In the genomic region with DNA sequence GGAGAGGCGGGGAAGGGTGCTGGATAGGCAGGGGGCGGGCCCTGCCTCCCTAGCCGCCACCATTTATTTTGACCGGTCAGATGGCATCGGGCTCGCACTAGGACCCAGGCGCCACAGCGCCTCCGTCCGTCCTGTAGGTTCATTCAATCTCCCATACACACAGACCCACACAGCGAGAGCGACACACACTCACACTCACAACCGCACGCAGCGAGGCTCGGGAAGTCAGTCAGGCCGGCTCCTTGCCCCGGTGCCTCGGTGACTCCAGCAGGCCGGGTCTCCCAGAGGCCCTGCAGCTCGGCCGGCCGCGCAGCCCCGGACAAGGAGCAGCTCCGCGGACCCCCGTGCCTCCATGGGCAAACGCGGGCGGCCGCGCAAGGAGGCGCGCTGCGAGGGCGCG, we compare ENCODE assay signal across 8 mouse cellular contexts. TPM values are rescaled to one million over a fixed set of nuclear protein-coding genes. Genes with fewer than 3 reads are reported as not detected.
DNase-seq lines count a peak whose midpoint lies in the region; ATAC-seq and TF ChIP-seq lines count a peak whose summit lies in the region.

Mxi1 (plus strand) TSS at position 171 of the 400 bp plus-strand sequence.

- no peaks in the 10 kb centered on the region for H3K36me3 ChIP-seq in hindbrain, postnatal 0 days (ENCODE audit: insufficient read depth, low read length)
- H3K36me3 ChIP-seq in macrophage (ENCODE audit: inconsistent target), result no peaks in the 10 kb centered on the region

- peak; percentile 84 to 92 for DNase-seq in adrenal gland, adult (ENCODE audit: inconsistent age in 2 of 2, low spot score in 1 of 2)
- peak; percentile 95 for DNase-seq in embryo, embryonic 10 days (ENCODE audit: low spot score)
- DNase-seq in gastrocnemius, postnatal 10 days, result peak; percentile 65
- peak; percentile 90 for DNase-seq in hindbrain, postnatal 0 days (ENCODE audit: low spot score)
- peak; percentile 82 to 83 for DNase-seq in left cerebral cortex, adult 2 months (ENCODE audit: extremely low spot score in 1 of 2, low spot score in 2 of 2)
- peak; percentile 93 for DNase-seq in retina, postnatal 1 day
- DNase-seq in urinary bladder, postnatal 25 days (ENCODE audit: low spot score), result peak; percentile 67

- peak; percentile 59 for ATAC-seq in hindbrain, postnatal 0 days

- peaks cover 13% of the 10 kb centered on the region; the same call in 1 of the 2 replicates for H3K79me2 ChIP-seq in macrophage (ENCODE audit: inconsistent target)

- peak within 1 kb of the TSS; percentile 94 for H3K4me2 ChIP-seq in hindbrain, postnatal 0 days (ENCODE audit: low read depth, low read length)

- H3K4me1 ChIP-seq in hindbrain, postnatal 0 days (ENCODE audit: insufficient read depth, low read length), result peaks cover 13% of the 10 kb centered on the region

- H3K4me3 ChIP-seq in hindbrain, postnatal 0 days (ENCODE audit: low read length), result peak within 1 kb of the TSS; percentile 93
- H3K4me3 ChIP-seq in left cerebral cortex, adult 2 months, result peak within 1 kb of the TSS; percentile 85
- peak within 1 kb of the TSS; percentile 66 for H3K4me3 ChIP-seq in macrophage (ENCODE audit: inconsistent target)

- intact Hi-C loops in left cerebral cortex, adult 2 months (cut with DNase I), result loop anchor here (1.0 to 10.0 kb wide), 6 partner anchors 58 to 302 kb away; partner anchors contain the start of gene Smc3

- WGBS in hindbrain, postnatal 0 days, result 2% methylated on average over 38 of the region's 38 CpGs
- 0% methylated on average over 36 of the region's 38 CpGs for WGBS in macrophage (ENCODE audit: missing documents)

- H3K9ac ChIP-seq in hindbrain, postnatal 0 days (replicated peaks; ENCODE audit: low read length), result peak within 1 kb of the TSS; percentile 85

- H3K9me3 ChIP-seq in hindbrain, postnatal 0 days (ENCODE audit: low read length), result no peaks in the 10 kb centered on the region

- peak; percentile 63 for TF ChIP-seq CTCF in hindbrain, postnatal 0 days (IDR thresholded peaks at IDR 0.05; ENCODE audit: low read depth)
- TF ChIP-seq CTCF in left cerebral cortex, adult 2 months (IDR thresholded peaks at IDR 0.05), result peak; percentile 35

- H3K27me3 ChIP-seq in hindbrain, postnatal 0 days (ENCODE audit: insufficient read depth, low read length), result no peaks in the 10 kb centered on the region

- peak within 1 kb of the TSS; percentile 99 for H3K27ac ChIP-seq in hindbrain, postnatal 0 days
- peak within 1 kb of the TSS; percentile 98 for H3K27ac ChIP-seq in left cerebral cortex, adult 2 months
- H3K27ac ChIP-seq in macrophage, result peak within 1 kb of the TSS; percentile 70

RNA-seq across cellular contexts. Expression of gene Mxi1, which starts in this region (rescaled TPM):
- total RNA-seq in gastrocnemius, postnatal 10 days (2021), result 10 to 100 TPM; 27.7 to 31.0 TPM
- 41.9 and 44.5 TPM in 2 replicates for total RNA-seq in hindbrain, postnatal 0 days (2014; rRNA removed)
- polyA plus RNA-seq in hindbrain, postnatal 0 days (2015; fragmentation: Nextera tagmentation; extraction: Ambion mirVana), result 47.7 and 51.5 TPM in 2 replicates
- total RNA-seq in left cerebral cortex, adult 2 months (2021), result 10 to 100 TPM; 85.3 to 89.6 TPM
- 10 to 100 TPM in 11 of 26 experiments, 1 to 10 TPM in 14, under 1 TPM in 1; 0.43 to 61.1 (median 7.0) TPM for total RNA-seq in macrophage (2018; cell fraction: chromatin; rRNA removed)
- 10 to 100 TPM in 13 of 26 experiments, 1 to 10 TPM in 13; 3.5 to 24.3 (median 11.7) TPM for total RNA-seq in macrophage (2018; cell fraction: cytosol; rRNA removed)
- total RNA-seq in macrophage (2018; cell fraction: nucleus; rRNA removed), result 10 to 100 TPM in 9 of 26 experiments, 1 to 10 TPM in 17; 1.1 to 20.5 (median 5.1) TPM
- polyA plus RNA-seq in macrophage (2018), result 16.2 to 18.7 TPM (median 18.3 TPM) in 3 replicates

Comparison
In these comparisons a context has a peak if more than half of its experiments do, and no peak if none do; other contexts are left out.
1. Peak in every context shown above with its lines: DNase-seq, ATAC-seq, H3K4me3 ChIP-seq and H3K27ac ChIP-seq.